Mouse (Mus musculus): ENCODE measurements around the gene H6pd.

Gene H6pd

GRCm38 (mm10) chr4:149998786-149999509 is 9.9 kb downstream of the H6pd start:
- no peak for DNase-seq (ENCODE audit: low spot score)

GRCm38 (mm10) chr4:149997999-149998398 is 10.8 kb downstream of the H6pd start:
- no peak for DNase-seq (ENCODE audit: low spot score)

- DNase-seq (ENCODE audit: low spot score): no peak
These were observed 12.4 kb downstream of the H6pd start for GRCm38 (mm10) chr4:149996440-149996839.

- DNase-seq (ENCODE audit: low spot score): no peak
These were observed 12.9 kb downstream of the H6pd start for GRCm38 (mm10) chr4:149995911-149996310.

GRCm38 (mm10) chr4:149994218-149994617 is 14.6 kb downstream of the H6pd start:
- DNase-seq (ENCODE audit: low spot score): no peak

DNA sequence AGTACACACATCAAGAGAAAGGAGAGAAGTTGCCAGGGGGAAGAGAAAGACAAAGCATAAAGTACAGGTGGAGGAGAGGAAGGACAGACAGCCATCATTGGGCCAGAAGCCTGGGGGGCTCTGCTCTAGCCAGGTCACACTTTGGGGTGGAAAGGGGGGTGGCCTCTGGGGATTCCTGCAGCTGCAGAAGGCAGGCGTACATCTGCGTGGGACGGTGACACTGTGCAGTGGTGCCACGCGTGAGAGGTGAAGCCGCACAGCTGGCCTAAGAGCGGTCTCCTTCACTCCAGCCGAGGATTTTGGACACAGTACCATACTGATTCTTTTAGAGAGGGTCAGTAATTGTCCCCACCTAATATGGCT is 16.2 kb downstream of the H6pd start:
- DNase-seq (ENCODE audit: low spot score): no peak

GRCm38 (mm10) chr4:149991755-149992669 is 16.8 kb downstream of the H6pd start:
- DNase-seq (ENCODE audit: low spot score): no peak

GRCm38 (mm10) chr4:149990954-149991633 is 17.7 kb downstream of the H6pd start:
- no peak for DNase-seq (ENCODE audit: low spot score)

DNA sequence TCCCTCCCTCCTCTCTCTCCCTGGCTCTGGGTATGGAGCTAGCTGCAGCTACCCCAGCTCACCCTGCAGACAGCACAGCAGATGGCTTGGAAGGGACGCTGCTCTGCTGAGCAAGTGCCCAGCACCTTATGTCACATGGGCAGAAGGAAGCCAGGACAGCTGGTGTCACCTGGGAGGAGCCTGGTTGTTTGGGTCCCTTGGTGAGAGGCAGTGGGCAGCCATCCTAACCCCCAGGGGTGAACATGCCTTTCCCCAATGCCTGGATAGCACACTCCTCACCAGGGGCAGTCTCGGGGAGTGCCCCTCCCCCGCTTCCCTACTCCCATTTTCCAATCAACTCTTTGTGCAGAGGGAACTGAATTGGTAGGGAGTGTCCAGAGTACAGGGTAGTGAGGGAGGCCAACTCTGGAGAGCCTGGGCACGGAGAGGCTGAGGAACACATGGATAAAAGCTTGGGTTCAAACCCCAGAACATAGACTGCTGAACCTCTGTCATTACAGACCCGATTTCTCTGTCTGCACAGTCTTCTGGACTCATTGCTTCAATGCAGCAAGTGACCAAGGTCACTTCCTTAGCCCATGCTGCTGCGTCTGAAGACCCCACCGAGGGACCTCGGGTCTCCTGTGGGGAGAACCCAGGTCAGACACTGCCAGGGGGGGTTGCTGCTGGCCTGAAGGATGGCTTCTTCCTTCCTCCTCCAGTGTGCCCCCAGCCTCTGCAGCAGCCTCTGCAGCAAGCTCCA is 18.4 kb downstream of the H6pd start:
- no peak for DNase-seq (ENCODE audit: low spot score)

DNA sequence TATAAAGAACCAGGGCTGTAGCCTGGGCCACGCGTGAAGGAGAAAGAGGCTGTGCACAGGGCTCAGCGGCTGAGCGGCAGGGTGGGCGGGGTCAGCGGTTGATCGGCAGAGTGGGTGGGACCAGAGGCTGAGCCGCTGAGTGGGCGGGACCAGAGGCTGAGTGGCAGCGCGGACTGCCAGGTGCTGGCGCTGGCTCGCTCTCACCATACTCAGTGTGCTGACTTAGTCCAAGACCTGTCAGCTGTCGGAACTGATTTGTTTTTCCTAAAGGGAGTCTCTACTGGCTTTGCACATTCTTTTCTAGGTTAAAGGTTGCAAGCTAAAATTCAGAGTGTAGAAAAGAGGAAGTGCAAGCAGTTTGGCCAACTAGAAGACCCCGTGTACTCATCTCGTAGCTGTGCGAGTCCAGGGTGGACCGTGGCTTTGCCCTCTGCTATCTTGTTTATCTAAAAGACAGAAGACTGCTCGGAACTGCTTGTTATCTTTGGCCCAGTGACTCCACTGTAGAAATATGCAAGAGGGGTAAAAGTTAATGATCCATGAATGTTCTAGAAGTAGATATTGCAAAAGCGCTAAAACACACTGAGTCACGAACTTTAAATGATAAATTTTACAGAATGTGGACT is 19.8 kb downstream of the H6pd start:
- peak; percentile 82 for DNase-seq (ENCODE audit: low spot score)

- no peak for DNase-seq (ENCODE audit: low spot score)
These were observed 20.5 kb downstream of the H6pd start for GRCm38 (mm10) chr4:149988301-149988700.

GRCm38 (mm10) chr4:149986671-149987417 is 22.0 kb downstream of the H6pd start:
- no peak for DNase-seq (ENCODE audit: low spot score)

- no peak for DNase-seq (ENCODE audit: low spot score)
These were observed 24.7 kb downstream of the H6pd start for GRCm38 (mm10) chr4:149983921-149984645.

DNA sequence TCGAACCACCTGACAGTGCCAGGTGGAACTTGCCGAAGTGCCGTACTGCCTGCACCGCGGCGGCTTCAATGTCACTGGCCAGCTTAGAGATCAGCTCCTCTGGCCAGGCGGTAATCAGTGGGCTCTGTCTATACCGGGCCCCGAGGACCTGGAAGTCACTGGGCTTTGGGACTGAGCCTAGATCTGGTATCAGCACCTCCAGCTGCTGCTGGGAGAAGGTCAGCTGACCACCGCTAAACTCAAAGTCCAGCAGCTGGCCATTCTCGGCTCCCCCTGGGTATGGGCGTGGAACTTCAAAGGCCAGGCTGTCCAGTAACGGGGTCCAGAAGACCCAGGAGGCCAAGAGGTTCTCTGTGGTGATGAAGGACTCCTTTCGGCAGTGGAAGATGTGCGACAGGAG is 26.7 kb downstream of the H6pd start:
- no peak for DNase-seq (ENCODE audit: low spot score)

DNA sequence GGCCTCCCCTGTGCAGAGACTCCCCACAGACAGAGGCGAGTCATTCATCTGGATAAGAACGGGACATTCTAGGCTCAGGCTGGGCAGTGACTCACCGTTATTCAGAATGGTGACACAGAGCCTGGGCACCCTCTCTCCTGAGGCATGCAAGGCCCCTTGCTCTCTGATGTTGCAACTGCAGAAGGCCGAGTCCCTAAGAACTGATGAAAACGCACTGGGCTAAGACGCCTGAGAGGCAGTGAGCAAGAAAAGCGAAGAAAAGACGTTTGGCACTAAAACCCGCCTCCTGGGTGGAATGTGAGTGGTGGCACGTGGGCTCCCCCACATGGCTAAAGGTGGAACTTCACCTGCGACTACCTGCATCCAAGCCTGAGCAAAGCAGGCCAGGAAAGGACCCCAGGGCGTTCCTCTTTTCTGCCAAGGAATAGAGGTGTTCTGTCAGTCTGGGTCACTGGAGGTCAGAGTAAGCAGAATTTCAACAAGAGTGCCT is 29.0 kb downstream of the H6pd start:
- peak; percentile 72 for DNase-seq (ENCODE audit: low spot score)

DNA sequence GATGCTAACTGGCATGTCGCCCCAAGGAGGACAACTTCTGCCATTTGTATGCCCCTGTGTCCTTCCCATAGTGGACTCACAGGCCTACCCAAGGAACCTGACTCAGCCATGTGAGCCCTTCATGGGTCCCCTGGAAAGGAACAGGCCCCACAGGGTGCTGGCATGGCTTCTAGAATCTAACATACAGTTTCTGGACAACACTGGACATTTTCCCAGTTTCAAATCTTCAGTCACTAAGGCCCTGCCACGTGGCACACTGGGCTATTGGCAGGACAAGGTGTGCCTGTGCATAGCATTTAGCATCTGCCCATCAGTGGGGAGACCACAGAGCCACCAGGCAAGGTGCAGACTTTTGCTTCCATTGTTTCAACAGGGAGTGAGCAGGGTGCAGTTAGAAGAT is 30.0 kb downstream of the H6pd start:
- DNase-seq (ENCODE audit: low spot score): no peak

GRCm38 (mm10) chr4:149977801-149978544 is 30.9 kb downstream of the H6pd start:
- DNase-seq (ENCODE audit: low spot score): no peak

- no peak for DNase-seq (ENCODE audit: low spot score)
These were observed 31.6 kb downstream of the H6pd start for GRCm38 (mm10) chr4:149977181-149977580.

- DNase-seq (ENCODE audit: low spot score): no peak
These were observed 33.0 kb downstream of the H6pd start for GRCm38 (mm10) chr4:149975730-149976254.
